Mouse (Mus musculus): ENCODE data around the gene Lexm.

- TF ChIP-seq POLR2A (IDR thresholded peaks at IDR 0.05; ENCODE audit: insufficient read depth, low read depth, low read length) (no peak), CTCF (IDR thresholded peaks at IDR 0.05; ENCODE audit: insufficient read depth, low read depth, low read length) (no peak)
Observed at GRCm38 (mm10) chr4:106581865-106582204, 35.2 kb downstream of the Lexm start.

Data from olfactory bulb, adult 2 months (tissue).